Mouse (Mus musculus): ENCODE results near the gene Atad3a.
"Not testable (repeated sequence)": the region's sequence is repeated elsewhere in the genome, so short reads cannot be mapped to it uniquely, and the experiment has no call there.

Atad3a gene

DNA sequence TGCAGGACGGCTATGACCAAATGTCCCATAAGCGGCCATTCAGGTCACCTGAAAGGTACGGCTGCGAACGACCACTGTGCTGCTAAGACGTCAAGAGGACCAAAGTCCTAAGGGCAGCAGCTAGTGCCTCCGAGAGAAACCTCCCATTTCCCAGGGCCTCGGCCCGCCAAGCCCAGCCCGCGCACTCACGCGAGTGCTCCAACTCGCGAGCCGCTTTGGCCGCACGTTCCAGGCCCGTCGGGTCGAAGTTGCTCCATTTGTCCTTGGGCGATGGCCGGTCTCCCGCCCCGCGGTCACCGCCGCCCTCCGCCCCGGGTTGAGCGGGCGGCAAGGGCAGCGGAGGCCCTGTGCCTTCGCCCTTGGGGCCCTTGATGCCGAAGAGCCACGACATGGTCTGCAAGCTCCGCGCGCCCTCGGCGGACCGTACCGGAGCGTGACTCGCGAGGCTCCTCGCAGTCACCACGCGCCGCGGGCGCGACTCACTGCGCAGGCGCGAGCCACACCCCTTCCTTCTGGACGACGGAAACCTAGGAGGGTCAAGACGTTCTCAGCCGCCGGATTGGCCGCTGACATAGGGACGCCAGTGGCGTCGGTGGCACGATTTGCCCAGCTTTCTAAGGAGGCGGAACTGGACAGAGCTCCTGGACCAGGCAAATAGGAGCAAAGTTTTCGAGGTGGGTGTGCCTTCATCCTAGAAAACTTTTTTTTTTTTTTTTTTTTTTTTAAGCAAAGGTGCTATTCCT lies at the start of gene Atad3a:
Atad3a (minus strand) TSS at position 481 of the 743 bp plus-strand sequence.
- DNase-seq (ENCODE audit: low read depth) = peak; percentile 96

DNA sequence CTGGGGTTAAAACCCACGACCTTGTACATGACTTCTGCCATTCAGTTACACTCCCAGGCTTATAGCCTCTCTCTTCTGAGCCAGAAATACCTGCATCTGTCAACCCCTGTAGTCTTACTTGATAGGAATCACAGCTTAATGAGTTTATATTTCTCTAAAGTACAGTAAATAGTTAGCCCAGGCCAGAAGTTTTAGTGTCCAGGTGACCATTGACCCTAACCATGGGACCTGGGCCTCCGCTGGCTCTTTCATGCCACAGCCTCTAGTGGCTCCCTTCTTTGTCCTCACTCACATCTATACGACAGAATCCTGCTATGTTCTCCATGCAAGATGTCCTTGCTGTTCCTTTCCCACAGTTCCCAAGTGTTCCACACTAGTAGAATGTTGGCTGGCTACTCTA lies 46.9 kb upstream of the Atad3a start:
- no peak for DNase-seq (ENCODE audit: low read depth)

DNA sequence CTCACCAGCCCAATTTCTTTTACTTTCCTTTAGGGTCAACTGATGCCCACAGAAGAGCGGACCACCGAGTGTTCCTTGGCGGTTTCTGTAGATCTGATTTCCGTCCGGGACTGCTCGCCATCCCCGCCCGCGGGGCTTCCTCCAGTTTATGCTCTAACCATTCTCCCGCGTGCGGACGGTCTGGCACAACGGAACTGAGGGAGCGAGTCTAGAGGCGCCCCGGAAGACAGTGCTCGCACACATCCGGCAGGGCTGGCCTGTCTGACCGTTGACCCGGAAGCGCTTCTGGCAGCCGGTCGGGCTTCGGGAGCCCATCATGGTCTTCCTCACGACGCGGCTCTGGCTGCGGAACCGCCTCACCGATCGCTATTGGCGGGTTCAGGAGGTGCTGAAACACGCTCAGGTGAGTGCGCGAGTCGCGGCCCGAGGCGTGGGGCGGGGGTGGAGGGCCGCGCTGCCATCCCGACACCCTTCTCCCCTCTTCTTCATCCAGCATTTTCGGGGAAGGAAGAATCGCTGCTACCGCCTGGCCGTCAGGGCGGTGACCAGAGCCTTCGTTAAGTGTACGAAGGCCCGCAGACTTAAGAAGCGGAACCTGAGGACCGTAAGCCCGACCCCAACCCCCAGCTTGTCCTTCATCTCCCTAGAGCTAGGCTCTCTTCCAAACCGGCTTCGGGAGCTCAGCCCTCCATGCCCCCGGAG lies 42.6 kb upstream of the Atad3a start:
- DNase-seq (ENCODE audit: low read depth) = peak; percentile 98

DNA sequence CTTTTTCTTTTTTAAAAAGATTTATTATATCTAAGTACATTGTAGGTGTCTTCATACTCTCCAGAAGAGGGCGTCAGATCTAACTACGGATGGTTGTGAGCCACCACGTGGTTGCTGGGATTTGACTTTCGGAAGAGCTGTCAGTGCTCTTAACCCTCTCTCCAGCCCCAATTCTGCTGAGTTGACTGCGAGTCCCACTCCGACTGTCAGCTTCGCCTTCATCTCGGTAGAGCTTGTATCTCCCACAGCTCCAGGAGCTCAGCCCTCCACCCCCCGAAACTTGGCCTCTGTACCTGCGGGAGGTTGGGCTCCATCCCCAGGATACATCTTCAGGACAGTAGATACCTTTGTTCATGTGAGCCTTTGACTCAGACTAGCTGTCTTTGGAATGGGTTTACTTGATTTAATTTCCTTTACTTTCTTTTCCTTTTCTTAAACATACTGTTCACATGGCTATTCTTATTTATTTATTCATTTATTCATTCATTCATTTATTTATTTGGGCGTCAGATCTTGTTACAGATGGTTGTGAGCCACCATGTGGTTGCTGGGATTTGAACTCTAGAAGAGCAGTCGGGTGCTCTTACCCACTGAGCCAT lies 41.9 kb upstream of the Atad3a start, which contains the start of gene Mrpl20:
Mrpl20 (plus strand) TSS at position 138 of the 599 bp plus-strand sequence.
- DNase-seq (ENCODE audit: low read depth) = peak; percentile 70

- no peak for DNase-seq (ENCODE audit: low read depth)
Observed at GRCm38 (mm10) chr4:155802075-155802474, 41.2 kb upstream of the Atad3a start.

GRCm38 (mm10) chr4:155793730-155794129 lies 32.8 kb upstream of the Atad3a start:
- no peak for DNase-seq (ENCODE audit: low read depth)

DNA sequence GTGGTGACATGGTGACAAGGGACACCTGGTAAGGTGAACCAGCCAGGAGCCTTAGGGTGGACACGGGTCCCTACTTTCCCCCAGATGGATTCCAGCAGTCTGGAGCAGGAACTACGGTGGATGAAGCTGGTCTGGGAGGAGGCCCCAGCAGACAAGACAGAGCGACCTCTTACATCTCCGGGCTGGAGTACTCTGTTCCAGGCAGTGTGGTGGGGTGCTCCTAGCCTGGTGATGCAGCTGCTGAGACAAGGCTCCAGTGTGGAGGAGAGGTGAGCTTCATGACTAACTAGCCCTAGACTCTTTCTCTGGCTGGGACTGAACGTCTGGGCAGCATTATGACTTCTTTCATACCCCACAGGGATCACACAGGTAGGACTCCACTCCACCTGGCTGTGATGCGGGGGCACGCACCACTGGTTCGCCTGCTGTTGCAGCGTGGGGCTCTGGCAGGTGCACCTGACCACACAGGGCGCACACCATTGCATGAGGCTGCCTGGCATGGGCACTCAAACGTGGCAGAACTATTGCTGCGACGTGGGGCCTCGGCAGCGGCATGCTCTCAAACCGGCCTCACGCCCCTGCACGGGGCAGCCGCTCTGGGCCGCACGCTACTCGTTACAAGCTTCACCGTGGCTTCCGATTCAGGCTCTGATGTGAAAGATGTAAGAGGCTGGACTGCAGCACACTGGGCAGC lies 30.5 kb upstream of the Atad3a start:
- DNase-seq (ENCODE audit: low read depth) = no peak

DNA sequence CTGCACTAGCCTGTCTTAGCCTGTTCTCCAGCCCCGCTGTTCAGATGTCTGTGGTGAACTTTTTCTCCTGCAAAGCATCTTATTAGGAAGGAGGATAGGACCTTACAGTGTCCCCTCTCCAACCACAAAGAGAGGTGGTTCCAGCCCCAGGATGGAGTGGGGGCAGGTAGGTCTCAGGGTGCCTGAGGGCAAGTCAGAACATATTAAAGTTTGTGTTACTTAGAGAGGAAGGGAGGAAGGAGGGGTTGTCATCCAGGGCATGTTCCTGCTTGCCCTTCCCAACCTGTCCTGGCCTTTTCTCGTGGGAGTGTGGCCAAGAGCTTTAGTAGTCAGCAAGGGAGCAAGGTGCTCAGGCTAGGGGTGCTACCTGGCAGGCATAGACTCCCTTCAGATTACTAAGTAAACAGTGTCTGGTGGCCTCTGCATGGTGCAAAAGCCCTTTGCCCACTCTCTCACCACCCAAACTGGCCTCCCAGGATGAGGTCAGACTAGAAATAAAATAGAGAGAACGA lies 29.8 kb upstream of the Atad3a start:
- no peak for DNase-seq (ENCODE audit: low read depth)

DNA sequence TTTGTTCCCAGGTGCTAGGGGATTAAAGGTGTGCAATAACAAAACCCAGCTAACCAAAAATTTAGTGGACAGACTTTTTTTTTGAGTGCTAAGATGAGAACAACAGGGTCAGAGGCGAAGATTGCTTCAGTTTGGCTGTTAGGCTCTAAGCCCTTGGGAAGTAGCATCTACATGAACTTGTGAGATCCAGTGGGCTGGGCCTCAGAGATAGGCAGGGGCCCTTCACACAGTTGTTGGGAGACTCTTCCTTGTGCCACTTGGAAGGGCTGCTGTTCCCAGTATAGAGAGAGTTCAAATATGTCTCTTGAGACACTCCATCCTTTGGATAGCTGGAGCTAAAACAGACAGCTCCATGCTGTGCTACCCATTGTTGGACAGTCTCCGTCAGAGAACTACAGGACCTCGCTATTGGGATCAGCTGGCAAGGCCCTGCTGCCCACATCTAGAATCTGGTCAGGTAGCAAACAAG lies 29.2 kb upstream of the Atad3a start, which contains the start of gene Ankrd65:
Ankrd65 (plus strand) TSS at position 419 of the 469 bp plus-strand sequence.
- no peak for DNase-seq (ENCODE audit: low read depth)

- DNase-seq (ENCODE audit: low read depth) = not testable (repeated sequence)
Observed at GRCm38 (mm10) chr4:155788833-155789232, 27.9 kb upstream of the Atad3a start.

GRCm38 (mm10) chr4:155788300-155788699 lies 27.4 kb upstream of the Atad3a start:
- DNase-seq (ENCODE audit: low read depth) = no peak

- DNase-seq (ENCODE audit: low read depth) = peak; percentile 26
Observed at GRCm38 (mm10) chr4:155785819-155786218, 24.9 kb upstream of the Atad3a start, which contains the start of gene Tmem88b. Gene Tmem88b, minus strand, starts transcription at chr4:155785874.

- no peak for DNase-seq (ENCODE audit: low read depth)
Observed at GRCm38 (mm10) chr4:155785246-155785645, 24.4 kb upstream of the Atad3a start.

DNA sequence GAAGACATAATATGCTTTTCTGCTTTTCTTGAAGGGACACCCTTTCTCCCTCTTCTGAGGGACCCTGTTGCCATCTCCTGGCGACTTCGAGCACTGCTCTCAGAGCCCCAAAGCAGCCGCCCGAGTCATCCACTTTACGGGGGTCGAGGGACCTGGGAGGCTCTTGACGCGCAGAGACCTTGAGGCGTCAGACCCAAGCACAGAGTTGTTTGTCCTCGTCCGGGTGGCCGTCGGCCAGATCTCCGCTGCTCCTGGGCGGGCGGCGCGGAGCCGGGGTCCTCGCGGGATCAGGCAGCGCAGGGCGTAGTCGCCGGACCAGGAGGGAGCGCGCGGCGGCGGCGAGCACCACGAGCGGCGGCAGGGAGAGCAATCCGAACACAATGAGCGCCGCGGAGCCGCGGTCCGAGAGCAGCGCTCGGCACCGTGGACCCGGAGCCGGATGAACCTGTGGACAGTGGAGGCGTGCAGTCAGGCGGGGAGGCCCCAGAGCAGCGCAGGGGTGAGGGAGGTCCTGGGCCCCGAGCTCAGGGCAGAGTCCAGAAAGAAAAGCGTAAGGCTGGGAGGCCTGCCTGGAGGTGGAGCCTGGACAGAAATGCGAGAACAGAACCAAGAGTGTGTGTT lies 23.3 kb upstream of the Atad3a start:
- peak; percentile 73 for DNase-seq (ENCODE audit: low read depth)

DNA sequence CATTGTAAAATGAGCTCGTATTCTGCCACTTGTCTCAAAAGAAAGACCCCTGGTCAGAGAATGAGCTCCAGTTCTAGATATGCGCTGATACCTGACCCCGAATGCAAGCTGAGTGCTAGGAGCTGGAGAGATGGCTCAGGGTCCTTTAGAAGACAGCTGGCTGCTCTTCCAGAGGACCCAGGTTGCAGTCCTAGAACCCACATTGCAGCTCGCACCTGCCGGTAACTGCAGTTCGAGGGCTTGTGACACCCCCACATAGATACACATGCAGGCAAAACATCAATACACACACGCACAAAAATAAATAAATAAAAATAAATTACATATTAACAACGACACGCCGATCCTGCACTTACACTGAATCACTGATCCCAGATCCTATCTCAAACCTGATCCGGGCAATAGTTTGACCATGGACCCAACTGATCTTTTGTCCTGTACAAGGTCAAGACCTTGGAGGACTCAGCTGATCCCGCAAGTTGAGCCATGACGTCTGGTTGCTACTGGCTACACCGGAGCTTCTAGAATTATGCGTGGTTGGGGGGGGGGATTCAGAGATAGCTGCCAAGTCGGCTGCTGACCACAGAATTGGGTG lies 22.7 kb upstream of the Atad3a start:
- no peak for DNase-seq (ENCODE audit: low read depth)

DNA sequence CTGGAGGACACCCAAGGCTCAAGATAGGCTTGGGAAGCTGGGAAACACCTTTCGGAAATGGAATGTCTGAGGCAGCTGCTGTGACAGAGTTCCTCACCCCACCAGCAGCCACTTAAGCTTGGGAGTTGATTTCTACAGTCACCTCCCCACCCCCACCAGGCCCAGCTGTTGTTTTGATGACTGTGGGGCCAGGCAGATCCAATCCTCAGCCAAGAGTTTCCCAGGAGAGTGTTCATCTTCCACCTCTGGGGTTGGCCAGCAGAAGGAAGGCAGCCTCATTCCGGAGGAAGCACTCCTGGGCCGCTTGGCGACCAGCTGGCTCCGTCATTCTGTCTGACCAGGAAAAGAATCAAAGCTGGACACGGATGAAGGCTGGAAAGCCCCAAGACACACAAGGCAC lies 20.0 kb upstream of the Atad3a start:
- no peak for DNase-seq (ENCODE audit: low read depth)

- no peak for DNase-seq (ENCODE audit: low read depth)
Observed at GRCm38 (mm10) chr4:155779498-155779897, 18.6 kb upstream of the Atad3a start.

- no peak for DNase-seq (ENCODE audit: low read depth)
Observed at GRCm38 (mm10) chr4:155777816-155778215, 16.9 kb upstream of the Atad3a start.

DNA sequence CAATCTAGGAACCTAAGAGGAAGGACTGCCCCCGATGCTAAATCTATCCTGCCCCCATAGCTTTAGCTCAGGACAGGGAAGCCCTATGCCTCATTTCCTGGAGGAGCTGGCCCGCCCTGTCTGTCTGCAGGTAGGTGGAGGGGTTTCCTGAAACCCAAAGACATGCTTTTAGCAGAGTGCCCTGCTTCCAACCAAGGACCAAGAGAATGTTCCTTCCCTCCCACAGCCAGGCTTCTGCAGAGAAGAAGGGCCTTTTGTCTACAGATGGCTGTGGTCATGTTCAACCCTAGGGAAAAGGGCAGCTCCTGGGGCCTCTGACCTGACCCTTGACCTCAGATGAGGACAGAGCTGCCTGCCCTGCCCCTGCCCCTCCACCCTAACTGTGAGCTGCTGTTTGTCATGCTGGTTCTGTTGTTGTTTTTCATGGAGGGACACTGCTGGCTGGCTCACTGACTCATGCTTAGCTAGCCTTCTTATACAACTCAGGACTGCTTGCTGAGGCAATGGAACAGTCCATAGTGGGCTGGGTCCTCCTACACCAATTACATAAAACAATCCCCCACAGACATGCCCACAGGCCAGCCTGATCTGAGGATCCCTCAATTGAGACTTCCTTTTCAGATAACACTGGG lies 15.9 kb upstream of the Atad3a start:
- DNase-seq (ENCODE audit: low read depth) = no peak

DNA sequence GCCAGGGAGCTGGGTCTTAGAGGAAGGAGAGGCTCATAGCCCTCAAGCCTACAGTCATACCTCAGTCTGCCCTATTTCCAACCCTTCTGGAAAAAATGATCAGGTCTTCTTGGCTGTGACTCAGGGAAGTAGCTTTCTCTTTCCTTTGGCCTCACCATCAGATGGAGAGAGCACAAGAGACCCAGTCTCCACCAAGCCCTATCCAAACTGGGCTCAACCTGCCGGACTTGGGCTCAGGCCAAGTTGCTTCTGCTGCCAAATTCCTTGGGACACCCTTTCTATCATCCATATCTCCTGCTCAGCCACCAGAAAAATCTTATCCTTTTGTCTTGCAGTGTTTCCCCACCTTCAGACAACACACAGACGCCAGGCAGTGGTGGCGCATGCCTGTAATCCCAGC lies 15.0 kb upstream of the Atad3a start:
- no peak for DNase-seq (ENCODE audit: low read depth)

All from induced T-regulatory cell, adult 2 months (primary cell).